Mouse (Mus musculus) CH12.LX (cell line): Measurements from ENCODE around the gene Lgals2.

Experiments
- POLR2A ChIP-seq: IDR thresholded peaks from 2 replicates; pipeline ENCODE4 v1.6.1; 2011; ENCODE audit warnings: low read depth, mild to moderate bottlenecking, improper control_type of control experiment, low read length
- TBP ChIP-seq: conservative IDR thresholded peaks from 2 replicates; pipeline ENCODE4 v1.6.1; 2011; ENCODE audit warnings: low read depth, low read length, improper control_type of control experiment

GRCm38 (mm10) chr15:78900585-78901421 lies 45.5 kb upstream of the Lgals2 start:
- TF ChIP-seq POLR2A (no peak), TBP (no peak)
